Mouse (Mus musculus) c-Kit-negative CD71-positive TER-119-positive erythroid progenitor cells, embryonic 14.5 days (primary cell): Measurements from ENCODE around the gene Olfr773.
"Not testable (repeated sequence)": the region's sequence is repeated elsewhere in the genome, so short reads cannot be mapped to it uniquely, and the experiment has no call there.

Experiments
- DNase-seq: peaks from one replicate; pipeline ENCODE4 v3.0.0-alpha.2; 2013; ENCODE audit warnings: low read depth, low spot score

Gene Olfr773

GRCm38 (mm10) chr10:129187319-129187718, at the start of gene Olfr773:
Gene Olfr773 (minus strand): TSS chr10:129187419.
- not testable (repeated sequence) for DNase-seq

GRCm38 (mm10) chr10:129235904-129236303, 48.7 kb upstream of the Olfr773 start, which contains the start of gene Olfr774:
Gene Olfr774 (plus strand): TSS chr10:129236204.
- DNase-seq = no peak

DNA sequence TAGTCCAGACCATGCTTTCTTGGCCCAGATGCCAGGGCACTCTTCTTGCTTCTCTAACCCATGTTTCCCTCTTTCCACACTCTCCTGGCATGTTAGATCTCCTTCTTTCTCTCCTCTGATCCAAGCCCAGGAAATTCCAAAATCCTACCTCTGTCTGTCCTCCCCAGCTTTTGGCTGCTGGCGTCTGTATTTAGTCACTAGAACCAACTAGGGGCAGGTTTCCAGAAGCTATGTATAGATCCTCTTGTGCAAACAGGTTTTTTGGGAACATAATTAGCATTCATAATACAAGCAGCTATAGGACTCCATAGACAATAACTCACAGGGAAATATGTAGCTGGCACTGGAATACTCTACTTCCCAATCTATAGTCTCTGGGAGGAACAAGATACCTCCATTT, 43.5 kb upstream of the Olfr773 start:
- DNase-seq = no peak

- not testable (repeated sequence) for DNase-seq
Measured at GRCm38 (mm10) chr10:129177821-129178220, 9.4 kb downstream of the Olfr773 start, which contains the start of gene Olfr772. Gene Olfr772 (minus strand): TSS chr10:129177921.

- no peak for DNase-seq
Measured at GRCm38 (mm10) chr10:129164651-129165050, 22.6 kb downstream of the Olfr773 start, which contains the start of gene Olfr771. Gene Olfr771 (minus strand): TSS chr10:129164751.

GRCm38 (mm10) chr10:129138898-129139297, 48.3 kb downstream of the Olfr773 start, which contains the start of gene Olfr770:
Gene Olfr770 (minus strand): TSS chr10:129138998.
- DNase-seq = no peak
